Mouse (Mus musculus) ES-E14 (cell line): Measurements from ENCODE around the gene Magi3. TPM values are rescaled to one million over a fixed set of nuclear protein-coding genes. Genes with fewer than 3 reads are reported as not detected.

ENCODE experiments used
- DNase-seq: peaks from one replicate; pipeline ENCODE4 v3.0.0-alpha.2; 2013; ENCODE audit warnings: low read depth, low spot score
- H3K27ac ChIP-seq: 2 replicates; pipeline ENCODE4 v1.5.1; 2012; ENCODE audit warnings: low read depth, mild to moderate bottlenecking, low read length, moderate library complexity, mixed read lengths; ENCODE audit not compliant: poor library complexity, insufficient read depth, severe bottlenecking
- H3K36me3 ChIP-seq: 2 replicates; pipeline ENCODE4 v1.6.1; 2012; ENCODE audit warnings: mild to moderate bottlenecking, low read length, moderate library complexity, mixed read lengths; ENCODE audit not compliant: control insufficient read depth, poor library complexity, insufficient read depth, severe bottlenecking
- H3K4me1 ChIP-seq, 2 experiments: fragments of 150-350 bp in 1 of 2; sonication (generic) in 1 of 2; 2 replicates each; pipeline ENCODE4 v1.6.1; 2012; ENCODE audit warnings: low read length in 2 of 2, mild to moderate bottlenecking in 1 of 2, mixed read lengths in 1 of 2; ENCODE audit not compliant: control insufficient read depth in 2 of 2, insufficient read depth in 2 of 2, poor library complexity in 1 of 2
- H3K4me3 ChIP-seq, 2 experiments: fragments of 150-350 bp in 1 of 2; sonication (generic) in 1 of 2; 2 replicates each; pipeline ENCODE4 v1.5.1; 2012; ENCODE audit warnings: low read length in 2 of 2, low read depth in 1 of 2, mild to moderate bottlenecking in 1 of 2, mixed read lengths in 1 of 2; ENCODE audit not compliant: insufficient read depth in 1 of 2, poor library complexity in 1 of 2, severe bottlenecking in 1 of 2
- H3K9ac ChIP-seq: 2 replicates; pipeline ENCODE4 v1.6.1; 2012; ENCODE audit warnings: low read depth, mild to moderate bottlenecking, low read length, mixed read lengths; ENCODE audit not compliant: poor library complexity, insufficient read depth, severe bottlenecking
- H3K9me3 ChIP-seq: fragments of 150-350 bp; sonication (generic); 2 replicates; pipeline ENCODE4 v1.6.1; 2012; ENCODE audit warnings: low read depth, mild to moderate bottlenecking, low read length; ENCODE audit not compliant: control insufficient read depth, insufficient read depth
- CHD2 ChIP-seq: IDR thresholded peaks from 2 replicates; pipeline ENCODE4 v1.6.1; 2014; ENCODE audit warnings: mild to moderate bottlenecking, low read depth, low read length, inconsistent platforms
- HCFC1 ChIP-seq: IDR thresholded peaks from 2 replicates; pipeline ENCODE4 v1.6.1; 2012; ENCODE audit warnings: low read length, inconsistent platforms, borderline replicate concordance; ENCODE audit not compliant: insufficient read depth
- MAFK ChIP-seq: IDR thresholded peaks from 2 replicates; pipeline ENCODE4 v1.6.1; 2014; ENCODE audit warnings: mild to moderate bottlenecking, low read depth, low read length, inconsistent platforms; ENCODE audit not compliant: insufficient read depth
- ZC3H11A ChIP-seq: IDR thresholded peaks from 2 replicates; pipeline ENCODE4 v1.6.1; 2012; ENCODE audit warnings: low read depth, mild to moderate bottlenecking, inconsistent platforms, low read length, borderline replicate concordance
- ZNF384 ChIP-seq: IDR thresholded peaks from 2 replicates; pipeline ENCODE4 v1.6.1; 2012; ENCODE audit warnings: low read depth, low read length, inconsistent platforms
- in situ Hi-C, 2 experiments: fragments of 600-800 bp; cut with MboI; formaldehyde crosslinking; loops; one replicate each; pipeline ENCODE4 v1.15.1; 2025; ENCODE audit warnings: low sequenced_read_pairs in 2 of 2, inconsistent platforms in 1 of 2; ENCODE audit not compliant: unreplicated experiment in 2 of 2
- total RNA-seq: library from RNA; depleted of rRNA; stranded (reverse); fragments of 300-350 nt; gene quantifications from 2 replicates; pipeline ENCODE4 v1.2.3, GENCODE M21; 2012

The Magi3 gene
- total RNA-seq, 1 experiment: 10.6 TPM

GRCm38 (mm10) chr3:103968701-103969100, 251.5 kb downstream of the Magi3 start:
- no peak for TF ChIP-seq ZNF384
- TF ChIP-seq CHD2: no peak
- no peak for TF ChIP-seq MAFK
- TF ChIP-seq ZC3H11A: no peak
- TF ChIP-seq HCFC1: no peak
- in situ Hi-C loops: no loop called here
- no peaks in the 10 kb centered on the region; the same call in 1 of the 2 replicates for H3K36me3 ChIP-seq
- no peaks in the 10 kb centered on the region for H3K9me3 ChIP-seq
- 0 out of 4 replicates have a peak, but pooled peaks cover 0 to 2% of the 10 kb centered on the region in 2 experiments for H3K4me1 ChIP-seq
- H3K9ac ChIP-seq: peak overlapping the region; percentile 96
- peak; percentile 29 for DNase-seq
- peak overlapping the region; percentile 87 to 94 for H3K4me3 ChIP-seq
- peak overlapping the region; percentile 70; the same call in 1 of the 2 replicates for H3K27ac ChIP-seq

- in situ Hi-C loops: no loop called here
- DNase-seq: peak; percentile 49
- TF ChIP-seq HCFC1 (no peak), ZNF384 (no peak), ZC3H11A (no peak), CHD2 (no peak), MAFK (no peak)
- Histone ChIP-seq H3K4me3 (peak within 1 kb of the TSS; percentile 87 to 94), H3K36me3 (no peaks in the 10 kb centered on the region; the same call in 1 of the 2 replicates), H3K9me3 (no peaks in the 10 kb centered on the region), H3K9ac (peak within 1 kb of the TSS; percentile 96), H3K27ac (peak within 1 kb of the TSS; percentile 70), H3K4me1 (0 out of 4 replicates have a peak, but pooled peaks cover 0 to 2% of the 10 kb centered on the region in 2 experiments)
These were observed 252.1 kb downstream of the Magi3 start, which contains the start of gene Phtf1 for GRCm38 (mm10) chr3:103967861-103968691. Phtf1 (plus strand) TSS chr3:103968110.

- H3K9me3 ChIP-seq: no peaks in the 10 kb centered on the region
- DNase-seq: no peak
- 0 out of 4 replicates have a peak, but pooled peaks cover 0 to 2% of the 10 kb centered on the region in 2 experiments for H3K4me1 ChIP-seq
- H3K4me3 ChIP-seq: peak overlapping the region; percentile 87 to 94
- TF ChIP-seq CHD2: no peak
- no peak for TF ChIP-seq MAFK
- TF ChIP-seq ZNF384: no peak
- no peak for TF ChIP-seq ZC3H11A
- no peak for TF ChIP-seq HCFC1
- H3K9ac ChIP-seq: no peak overlapping the region; the same call in 1 of the 2 replicates
- in situ Hi-C loops: no loop called here
- no peaks in the 10 kb centered on the region; the same call in 1 of the 2 replicates for H3K36me3 ChIP-seq
- H3K27ac ChIP-seq: no peak overlapping the region
These were observed 252.9 kb downstream of the Magi3 start for GRCm38 (mm10) chr3:103967231-103967630.
